Mouse (Mus musculus) thymus, postnatal 36 days (tissue): Measurements from ENCODE around the gene Gm10974.

Experiments
- DNase-seq, 2 experiments: peaks; one replicate each; pipeline ENCODE4 v3.0.0; 2022; ENCODE audit warnings: mixed read lengths in 2 of 2

The Gm10974 gene

GRCm38 (mm10) chr7:66364491-66364890, 1.2 kb upstream of the Gm10974 start:
- no peak for DNase-seq

GRCm38 (mm10) chr7:66365411-66365810, 294 bp upstream of the Gm10974 start:
- no peak for DNase-seq

- no peak for DNase-seq
Observed at GRCm38 (mm10) chr7:66369071-66369933, 3.6 kb downstream of the Gm10974 start.

- DNase-seq: no peak
Observed at GRCm38 (mm10) chr7:66369934-66370445, 4.3 kb downstream of the Gm10974 start.

- no peak for DNase-seq
Observed at GRCm38 (mm10) chr7:66370970-66371369, 5.3 kb downstream of the Gm10974 start.

- DNase-seq: no peak
Observed at GRCm38 (mm10) chr7:66373391-66373790, 7.7 kb downstream of the Gm10974 start.

GRCm38 (mm10) chr7:66375736-66376135, 10.0 kb downstream of the Gm10974 start:
- DNase-seq: no peak

GRCm38 (mm10) chr7:66376560-66376959, 10.9 kb downstream of the Gm10974 start:
- DNase-seq: no peak

- no peak for DNase-seq
Observed at GRCm38 (mm10) chr7:66384213-66384612, 18.5 kb downstream of the Gm10974 start.

- DNase-seq: no peak
Observed at GRCm38 (mm10) chr7:66384891-66385290, 19.2 kb downstream of the Gm10974 start.

GRCm38 (mm10) chr7:66385826-66386225, 20.1 kb downstream of the Gm10974 start:
- no peak for DNase-seq

GRCm38 (mm10) chr7:66386411-66386810, 20.7 kb downstream of the Gm10974 start:
- DNase-seq: no peak

- no peak for DNase-seq
Observed at GRCm38 (mm10) chr7:66387419-66387812, 21.7 kb downstream of the Gm10974 start.

GRCm38 (mm10) chr7:66387813-66388521, 22.3 kb downstream of the Gm10974 start, which contains the start of gene Lrrk1:
TSS of gene Lrrk1 (minus strand) at chr7:66388350.
- DNase-seq: peak in 1 of 2 experiments; percentile 11

- peak in 1 of 2 experiments; percentile 14 for DNase-seq
Observed at GRCm38 (mm10) chr7:66388621-66389532, 23.2 kb downstream of the Gm10974 start.

- no peak for DNase-seq
Observed at GRCm38 (mm10) chr7:66397288-66397687, 31.6 kb downstream of the Gm10974 start.

GRCm38 (mm10) chr7:66401605-66402004, 35.9 kb downstream of the Gm10974 start:
- DNase-seq: no peak

- no peak for DNase-seq
Observed at GRCm38 (mm10) chr7:66402876-66403275, 37.2 kb downstream of the Gm10974 start.

GRCm38 (mm10) chr7:66404141-66404540, 38.4 kb downstream of the Gm10974 start:
- no peak for DNase-seq

- DNase-seq: no peak
Observed at GRCm38 (mm10) chr7:66404802-66405201, 39.1 kb downstream of the Gm10974 start.

GRCm38 (mm10) chr7:66405541-66405940, 39.8 kb downstream of the Gm10974 start:
- no peak for DNase-seq

GRCm38 (mm10) chr7:66405951-66406721, 40.4 kb downstream of the Gm10974 start:
- DNase-seq: no peak
